ENCODE assay signal across 9 mouse cellular contexts in genomic region chr17:31187370-31187769, GRCm38 (mm10). TPM values are rescaled to one million over a fixed set of nuclear protein-coding genes. Genes with fewer than 3 reads are reported as not detected.
A peak's percentile ranks its signal among the peaks of the same experiment; 100 is the strongest.
DNase-seq lines count a peak whose midpoint lies in the region; ATAC-seq lines count a peak whose summit lies in the region.
"Had no signal": no experiment of that assay in that cellular context is flagged by ENCODE, and none has a peak within 500 bp of the region (broad histone marks: within the 10 kb centered on the region; RNA-seq: fewer than 3 reads in every experiment).

No protein-coding gene starts in this region.

- H3K9ac ChIP-seq in midbrain, embryonic 14.5 days (replicated peaks; ENCODE audit: low read length) = no peak overlapping the region
- no peak overlapping the region for H3K9ac ChIP-seq in midbrain, embryonic 13.5 days (replicated peaks)
- H3K9ac ChIP-seq in liver, embryonic 11.5 days (ENCODE audit: low read depth, low read length) = no peak overlapping the region
- H3K9ac ChIP-seq: stomach, embryonic 15.5 days had no signal

- no peak overlapping the region for H3K4me2 ChIP-seq in midbrain, embryonic 14.5 days (ENCODE audit: low read length)
- no peak overlapping the region for H3K4me2 ChIP-seq in midbrain, embryonic 13.5 days (replicated peaks)
- no peak overlapping the region for H3K4me2 ChIP-seq in liver, embryonic 11.5 days
- H3K4me2 ChIP-seq: stomach, embryonic 15.5 days had no signal

- H3K27ac ChIP-seq in midbrain, embryonic 14.5 days (replicated peaks; ENCODE audit: low read depth, low read length) = no peak overlapping the region
- H3K27ac ChIP-seq in midbrain, embryonic 13.5 days = no peak overlapping the region
- H3K27ac ChIP-seq in liver, embryonic 11.5 days (ENCODE audit: low read depth, low read length) = no peak overlapping the region
- H3K27ac ChIP-seq: stomach, embryonic 15.5 days had no signal

- H3K4me3 ChIP-seq in midbrain, embryonic 14.5 days (replicated peaks; ENCODE audit: low read depth, low read length) = no peak overlapping the region
- H3K4me3 ChIP-seq in midbrain, embryonic 13.5 days (replicated peaks) = no peak overlapping the region
- H3K4me3 ChIP-seq in liver, embryonic 11.5 days (ENCODE audit: low read depth, low read length) = no peak overlapping the region
- H3K4me3 ChIP-seq: stomach, embryonic 15.5 days had no signal

- H3K27me3 ChIP-seq in midbrain, embryonic 14.5 days (ENCODE audit: control insufficient read depth, insufficient read depth, low read length) = no peaks in the 10 kb centered on the region
- no peaks in the 10 kb centered on the region for H3K27me3 ChIP-seq in midbrain, embryonic 13.5 days
- no peaks in the 10 kb centered on the region for H3K27me3 ChIP-seq in liver, embryonic 11.5 days (replicated peaks; ENCODE audit: control insufficient read depth, insufficient read depth, low read length)
- H3K27me3 ChIP-seq: stomach, embryonic 15.5 days had no signal

- 33% methylated on average over 4 of the region's 4 CpGs for WGBS in midbrain, embryonic 14.5 days
- WGBS in midbrain, embryonic 13.5 days = 20% methylated on average over 4 of the region's 4 CpGs
- 21% methylated on average over 4 of the region's 4 CpGs for WGBS in liver, embryonic 11.5 days

- H3K9me3 ChIP-seq in midbrain, embryonic 14.5 days (ENCODE audit: control insufficient read depth, low read length) = no peaks in the 10 kb centered on the region
- no peaks in the 10 kb centered on the region; the same call in 1 of the 2 replicates for H3K9me3 ChIP-seq in midbrain, embryonic 13.5 days
- no peaks in the 10 kb centered on the region for H3K9me3 ChIP-seq in liver, embryonic 11.5 days (ENCODE audit: control insufficient read depth, low read length)
- H3K9me3 ChIP-seq: stomach, embryonic 15.5 days had no signal

- H3K36me3 ChIP-seq in midbrain, embryonic 14.5 days (ENCODE audit: control insufficient read depth, insufficient read depth, low read length) = no peaks in the 10 kb centered on the region
- H3K36me3 ChIP-seq in midbrain, embryonic 13.5 days = no peaks in the 10 kb centered on the region
- no peaks in the 10 kb centered on the region for H3K36me3 ChIP-seq in liver, embryonic 11.5 days (ENCODE audit: control insufficient read depth, insufficient read depth, low read length)
- H3K36me3 ChIP-seq: stomach, embryonic 15.5 days had no signal

- peak; percentile 81 for DNase-seq in midbrain, embryonic 14.5 days
- peak; percentile 53 for DNase-seq in c-Kit-positive CD71-negative TER-119-negative erythroid progenitor cells, embryonic 14.5 days (ENCODE audit: low read depth)
- peak; percentile 8 to 82 for DNase-seq in frontal cortex, adult 2 months (ENCODE audit: extremely low spot score in 1 of 2, low spot score in 1 of 2)
- peak; percentile 87 for DNase-seq in kidney, postnatal 10 days
- peak; percentile 49 for DNase-seq in liver, embryonic 11.5 days (ENCODE audit: low spot score)
- peak; percentile 48 for DNase-seq in retina, adult 2 months (ENCODE audit: low read depth, low spot score)
- DNase-seq in thymus, postnatal 14 days = peak; percentile 87

- no peaks in the 10 kb centered on the region for H3K4me1 ChIP-seq in midbrain, embryonic 14.5 days (ENCODE audit: control insufficient read depth, insufficient read depth, low read length)
- no peaks in the 10 kb centered on the region for H3K4me1 ChIP-seq in midbrain, embryonic 13.5 days (replicated peaks)
- no peaks in the 10 kb centered on the region; the same call in 1 of the 2 replicates for H3K4me1 ChIP-seq in liver, embryonic 11.5 days (replicated peaks; ENCODE audit: control insufficient read depth, insufficient read depth, low read length)
- H3K4me1 ChIP-seq: stomach, embryonic 15.5 days had no signal

- ATAC-seq in midbrain, embryonic 14.5 days (ENCODE audit: low FRiP score, low TSS enrichment) = no peak
- no peak for ATAC-seq in midbrain, embryonic 13.5 days
- ATAC-seq in liver, embryonic 11.5 days (replicated peaks; ENCODE audit: low FRiP score) = no peak

RNA-seq across cellular contexts. Expression of gene Tmprss3, which starts 11.4 kb away (rescaled TPM):
- 0.11 TPM in 1 of 2 replicates, not detected in the other for polyA plus RNA-seq in midbrain, embryonic 14.5 days (2014; fragmentation: Nextera tagmentation; extraction: Ambion mirVana)
- polyA plus RNA-seq in midbrain, embryonic 13.5 days (2015; fragmentation: Nextera tagmentation; extraction: Ambion mirVana) = not detected in 2 replicates
- 0.04 TPM in 1 of 2 replicates, not detected in the other for polyA plus RNA-seq in frontal cortex, adult 2 months (2012; rRNA removed)
- 0.12 and 0.45 TPM in 2 replicates for polyA plus RNA-seq in liver, embryonic 11.5 days (2014; fragmentation: Nextera tagmentation; extraction: Ambion mirVana)

RNA-seq across cellular contexts. Expression of gene Ubash3a, which starts 20.3 kb away (rescaled TPM):
- 0.28 TPM in 1 of 2 replicates, not detected in the other for polyA plus RNA-seq in midbrain, embryonic 14.5 days (2014; fragmentation: Nextera tagmentation; extraction: Ambion mirVana)
- polyA plus RNA-seq in midbrain, embryonic 13.5 days (2015; fragmentation: Nextera tagmentation; extraction: Ambion mirVana) = 0.12 TPM in 1 of 2 replicates, not detected in the other
- polyA plus RNA-seq in frontal cortex, adult 2 months (2012; rRNA removed) = not detected in 2 replicates
- 37.9 and 42.5 TPM in 2 replicates for polyA plus RNA-seq in liver, embryonic 11.5 days (2014; fragmentation: Nextera tagmentation; extraction: Ambion mirVana)

RNA-seq across cellular contexts. Expression of gene Tff1, which starts 22.3 kb away (rescaled TPM):
- not detected in 2 replicates for polyA plus RNA-seq in midbrain, embryonic 14.5 days (2014; fragmentation: Nextera tagmentation; extraction: Ambion mirVana)
- polyA plus RNA-seq in midbrain, embryonic 13.5 days (2015; fragmentation: Nextera tagmentation; extraction: Ambion mirVana) = not detected in 2 replicates
- not detected in 2 replicates for polyA plus RNA-seq in frontal cortex, adult 2 months (2012; rRNA removed)
- not detected in 2 replicates for polyA plus RNA-seq in liver, embryonic 11.5 days (2014; fragmentation: Nextera tagmentation; extraction: Ambion mirVana)

RNA-seq across cellular contexts. Expression of gene Tff2, which starts 43.3 kb away (rescaled TPM):
- not detected in 2 replicates for polyA plus RNA-seq in midbrain, embryonic 14.5 days (2014; fragmentation: Nextera tagmentation; extraction: Ambion mirVana)
- polyA plus RNA-seq in midbrain, embryonic 13.5 days (2015; fragmentation: Nextera tagmentation; extraction: Ambion mirVana) = not detected in 2 replicates
- not detected in 2 replicates for polyA plus RNA-seq in frontal cortex, adult 2 months (2012; rRNA removed)
- not detected in 2 replicates for polyA plus RNA-seq in liver, embryonic 11.5 days (2014; fragmentation: Nextera tagmentation; extraction: Ambion mirVana)

RNA-seq across cellular contexts. Expression of gene Tff3, which starts 57.9 kb away (rescaled TPM):
- polyA plus RNA-seq in midbrain, embryonic 14.5 days (2014; fragmentation: Nextera tagmentation; extraction: Ambion mirVana) = 0.51 and 1.3 TPM in 2 replicates
- 0.97 and 2.0 TPM in 2 replicates for polyA plus RNA-seq in midbrain, embryonic 13.5 days (2015; fragmentation: Nextera tagmentation; extraction: Ambion mirVana)
- polyA plus RNA-seq in frontal cortex, adult 2 months (2012; rRNA removed) = 0.24 and 1.8 TPM in 2 replicates
- polyA plus RNA-seq in liver, embryonic 11.5 days (2014; fragmentation: Nextera tagmentation; extraction: Ambion mirVana) = 2.1 and 2.5 TPM in 2 replicates

Comparison
In these comparisons a context has a peak if more than half of its experiments do, and no peak if none do; other contexts are left out.
1. RNA of gene Ubash3a, which starts 20.3 kb away (polyA plus RNA-seq): 37.9 to 42.5 TPM in liver, embryonic 11.5 days; 0.12 TPM in midbrain, embryonic 13.5 days, 0.28 TPM in midbrain, embryonic 14.5 days and not detected in frontal cortex, adult 2 months; every median in the first group is over 10 times any median in the second.
2. Peak in every context shown above with its lines, with median percentiles within 50 percentile points of each other: DNase-seq.